Mouse (Mus musculus): ENCODE data around the gene Ankrd13a. TPM values are rescaled to one million over a fixed set of nuclear protein-coding genes. Genes with fewer than 3 reads are reported as not detected.
"Not testable (repeated sequence)": the region's sequence is repeated elsewhere in the genome, so short reads cannot be mapped to it uniquely, and the experiment has no call there.

Gene Ankrd13a
- total RNA-seq, 2 experiments from 2014 or later, result 113 to 124 TPM

DNA sequence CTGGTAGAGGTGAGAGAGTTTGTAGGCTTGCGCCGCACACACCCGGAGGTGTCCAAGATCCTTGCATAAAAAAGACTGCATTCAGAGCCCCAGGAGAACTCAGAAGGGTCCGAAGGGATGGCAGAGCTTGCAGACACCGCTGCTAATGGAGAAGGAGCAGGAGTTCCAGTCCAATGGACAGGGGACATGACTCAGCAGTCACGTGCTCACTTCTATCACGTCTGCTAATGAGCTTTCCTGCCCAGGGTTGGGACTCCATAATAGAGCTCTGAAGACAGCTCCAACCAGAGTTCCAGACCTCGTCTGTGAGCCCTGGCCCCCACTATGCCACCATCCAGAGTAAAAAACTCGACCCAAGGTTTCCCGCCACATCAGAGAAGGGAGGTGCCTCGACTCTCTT, 43.6 kb downstream of the Ankrd13a start:
- ATAC-seq (replicated peaks; ENCODE audit: low FRiP score, poor library complexity, severe bottlenecking), result peak; percentile 58; the same call in 1 of the 2 replicates

DNA sequence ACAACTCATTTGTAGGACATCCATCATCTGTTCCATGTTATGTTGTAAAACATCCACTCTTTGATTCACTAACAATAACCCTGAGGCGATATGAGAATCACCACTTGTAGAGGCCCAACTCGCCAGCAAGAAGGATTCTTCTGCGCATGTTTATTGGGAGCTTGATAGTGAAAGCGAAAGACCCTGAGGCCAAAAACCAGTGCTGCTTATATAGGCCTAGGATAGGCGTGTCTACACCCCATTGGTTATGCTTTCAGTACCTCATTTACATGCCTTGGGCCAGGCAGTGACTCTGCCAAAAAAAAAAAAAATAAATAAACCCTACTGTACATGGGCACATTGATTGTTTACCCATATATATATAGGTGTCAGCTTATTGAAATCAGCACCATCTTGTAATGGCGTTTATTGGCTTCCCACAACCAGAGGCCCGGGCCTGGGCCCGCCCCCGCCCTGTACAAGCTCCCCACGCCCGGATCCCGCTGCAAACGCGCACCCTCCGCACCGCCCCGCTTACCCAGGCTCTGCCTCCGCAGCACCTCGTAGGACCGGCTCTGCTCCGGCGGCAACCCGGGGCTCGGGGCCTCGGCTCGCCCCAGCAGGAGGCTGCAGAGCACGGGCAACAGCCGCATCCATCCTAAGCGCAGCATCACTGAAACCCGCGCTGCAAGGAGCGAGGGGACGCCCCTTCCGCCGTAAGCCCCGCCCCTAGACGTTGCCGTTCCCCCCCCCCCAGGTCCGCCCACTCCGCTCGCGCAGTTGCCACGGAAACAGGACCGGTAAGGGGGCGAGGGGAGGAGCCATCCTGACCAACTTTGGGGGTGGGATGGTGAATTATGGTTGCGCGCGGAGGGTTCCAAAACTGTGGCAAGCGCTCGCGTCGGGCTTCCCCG, 48.6 kb downstream of the Ankrd13a start, which contains the start of gene 1500011B03Rik:
Gene 1500011B03Rik (minus strand): TSS at position 673 of the 893 bp plus-strand sequence.
- ATAC-seq (replicated peaks; ENCODE audit: low FRiP score, poor library complexity, severe bottlenecking), result peak; percentile 48

DNA sequence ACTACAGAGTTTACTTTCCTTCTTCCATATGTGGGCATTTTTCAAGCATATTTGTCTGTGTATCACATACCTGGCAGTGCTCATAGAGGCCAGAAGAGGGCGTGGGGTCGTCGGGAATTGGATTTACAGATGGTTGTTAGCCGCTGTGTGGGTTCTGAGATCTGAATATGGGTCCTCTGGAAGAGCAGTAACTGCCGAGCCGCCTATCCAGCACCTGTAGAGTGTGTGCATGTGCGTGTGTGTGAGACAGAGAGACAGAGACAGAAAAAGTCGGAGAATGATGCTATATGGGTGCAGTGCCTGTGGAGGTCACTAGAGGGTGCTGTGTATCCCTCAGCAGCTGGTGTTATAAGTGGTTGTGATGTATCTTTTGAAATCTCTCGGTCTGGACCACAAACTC, 49.7 kb downstream of the Ankrd13a start:
- ATAC-seq (replicated peaks; ENCODE audit: low FRiP score, poor library complexity, severe bottlenecking), result peak; percentile 77

DNA sequence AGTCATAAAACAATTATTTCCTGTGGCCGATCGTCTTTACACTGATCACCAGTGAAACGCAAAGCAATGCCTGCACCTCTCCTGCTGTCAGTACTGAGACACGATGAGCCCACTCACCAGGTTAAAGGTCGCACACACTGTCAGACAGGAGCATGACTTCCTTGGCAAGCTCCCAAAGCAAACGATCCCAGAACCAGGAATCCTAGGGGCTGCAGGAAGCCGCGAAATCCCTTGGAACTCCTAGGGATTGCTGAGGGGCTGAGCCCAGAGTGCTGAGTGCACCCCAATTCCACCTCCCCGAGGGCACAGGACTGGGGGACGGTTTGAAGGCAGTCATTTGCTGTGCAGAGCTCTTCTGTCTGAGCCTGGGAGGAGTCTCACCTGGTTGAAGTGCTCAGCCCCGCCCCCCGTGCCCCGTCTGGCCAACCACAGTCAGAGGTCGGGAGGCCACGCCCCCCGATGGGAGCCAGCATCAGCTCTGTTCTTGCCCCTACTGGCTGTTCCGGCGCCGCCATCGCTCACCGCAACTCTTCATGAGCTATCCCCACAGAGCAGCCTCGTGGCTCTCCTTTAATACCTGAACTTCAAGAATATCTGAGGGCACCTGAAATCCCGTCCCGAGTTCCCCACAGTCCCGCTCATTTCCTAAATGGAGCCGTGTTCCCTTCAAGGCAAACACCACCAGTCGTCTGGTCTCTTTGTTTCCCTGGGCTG, 51.7 kb downstream of the Ankrd13a start:
- peak; percentile 95 for ATAC-seq (replicated peaks; ENCODE audit: low FRiP score, poor library complexity, severe bottlenecking)

DNA sequence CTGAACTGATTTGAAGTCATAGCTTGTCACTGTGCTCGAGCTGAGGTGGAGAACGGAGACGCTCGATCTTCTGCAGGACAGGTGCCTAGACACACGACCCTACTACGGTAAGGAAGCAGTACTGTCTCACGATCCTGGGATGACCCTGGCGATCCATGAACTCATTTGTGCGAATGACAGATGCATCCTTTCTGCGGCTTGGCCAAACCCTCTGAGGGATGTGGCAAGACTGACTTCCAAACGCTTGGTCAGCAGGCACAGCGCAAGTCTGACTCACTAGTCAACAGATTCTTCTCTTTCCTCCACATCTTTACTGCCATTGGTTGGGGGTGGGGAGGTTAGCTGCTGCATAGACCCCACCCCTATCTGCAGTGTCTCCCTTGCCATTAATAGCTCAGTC, 53.0 kb downstream of the Ankrd13a start:
- no peak for ATAC-seq (replicated peaks; ENCODE audit: low FRiP score, poor library complexity, severe bottlenecking)

DNA sequence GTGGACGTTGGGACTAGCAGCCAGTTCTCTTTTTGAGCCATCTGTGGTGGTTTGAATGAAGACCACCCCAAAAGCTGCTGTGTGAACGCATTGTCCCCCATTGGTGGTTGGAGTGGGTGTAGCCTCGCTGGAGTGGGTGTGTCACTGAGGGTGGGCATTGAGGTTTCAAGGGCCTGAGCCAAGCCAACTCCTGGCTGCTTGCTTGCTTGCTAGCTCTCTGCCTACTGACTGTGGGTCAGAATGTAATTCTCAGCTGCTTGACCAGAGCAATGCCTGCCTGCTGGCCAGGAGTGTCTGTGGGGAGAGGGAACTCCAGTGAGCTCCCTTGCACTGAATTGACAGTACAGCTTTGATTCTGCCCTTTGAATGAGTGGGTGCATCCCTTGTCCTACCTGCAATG, 55.3 kb downstream of the Ankrd13a start:
- no peak for ATAC-seq (replicated peaks; ENCODE audit: low FRiP score, poor library complexity, severe bottlenecking)

DNA sequence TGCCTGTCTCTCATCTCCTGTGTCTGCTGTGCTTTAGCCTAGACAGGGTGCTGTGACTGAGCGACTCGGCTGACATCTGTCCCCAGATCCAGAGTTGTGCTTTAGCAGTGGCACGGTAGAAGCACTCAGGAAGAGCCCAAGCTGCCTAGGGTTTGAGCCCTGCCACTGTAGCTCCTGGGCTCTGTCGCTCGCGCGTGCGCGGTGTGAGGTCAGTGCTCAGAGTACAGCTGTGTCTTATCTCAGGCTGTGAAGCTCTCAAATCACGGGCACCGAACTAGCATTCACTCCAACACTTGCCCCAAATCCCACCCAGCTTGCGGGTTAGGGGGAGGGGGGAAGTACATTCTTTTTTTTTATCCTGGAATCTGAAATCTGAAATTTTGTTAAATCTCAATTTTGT, 62.4 kb downstream of the Ankrd13a start:
- no peak for ATAC-seq (replicated peaks; ENCODE audit: low FRiP score, poor library complexity, severe bottlenecking)

DNA sequence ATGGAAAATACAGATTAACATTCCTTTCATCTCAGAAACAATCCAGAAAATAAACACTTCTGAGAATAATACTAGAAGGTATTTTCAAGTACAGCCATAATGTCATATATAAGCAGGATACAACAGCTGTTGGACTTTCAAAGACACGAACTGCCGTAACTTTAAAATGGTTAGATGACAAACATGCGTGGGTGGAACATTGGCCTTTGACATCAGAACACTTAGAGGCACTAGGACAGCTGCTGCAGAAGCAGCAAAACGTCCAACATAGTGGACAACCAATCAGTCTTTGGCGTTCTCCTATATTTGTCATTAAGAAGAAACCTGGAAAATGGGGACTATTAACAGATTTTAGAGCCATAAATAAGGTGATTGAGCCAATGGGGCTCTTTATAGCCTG, 66.0 kb downstream of the Ankrd13a start:
- not testable (repeated sequence) for ATAC-seq (replicated peaks; ENCODE audit: low FRiP score, poor library complexity, severe bottlenecking)

DNA sequence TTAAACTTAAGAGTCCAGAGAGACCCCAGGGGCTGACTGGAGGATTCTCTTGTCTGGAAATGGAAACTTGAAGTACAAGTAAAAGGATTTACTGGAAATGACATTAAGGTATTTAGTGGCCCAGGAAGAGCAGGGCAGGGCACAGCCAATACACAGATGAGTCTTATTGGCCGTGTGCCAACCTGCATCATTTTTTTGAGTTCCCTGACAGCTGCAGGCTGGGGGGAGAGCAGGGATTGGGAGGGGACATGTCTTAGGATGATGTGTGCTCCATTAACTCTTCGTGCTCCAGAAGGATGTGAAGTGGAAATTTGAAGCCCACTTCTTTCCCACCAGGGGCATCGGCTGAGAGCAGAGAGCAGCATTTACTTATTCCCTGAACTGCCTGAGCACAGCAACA, 67.7 kb downstream of the Ankrd13a start:
- not testable (repeated sequence) for ATAC-seq (replicated peaks; ENCODE audit: low FRiP score, poor library complexity, severe bottlenecking)

DNA sequence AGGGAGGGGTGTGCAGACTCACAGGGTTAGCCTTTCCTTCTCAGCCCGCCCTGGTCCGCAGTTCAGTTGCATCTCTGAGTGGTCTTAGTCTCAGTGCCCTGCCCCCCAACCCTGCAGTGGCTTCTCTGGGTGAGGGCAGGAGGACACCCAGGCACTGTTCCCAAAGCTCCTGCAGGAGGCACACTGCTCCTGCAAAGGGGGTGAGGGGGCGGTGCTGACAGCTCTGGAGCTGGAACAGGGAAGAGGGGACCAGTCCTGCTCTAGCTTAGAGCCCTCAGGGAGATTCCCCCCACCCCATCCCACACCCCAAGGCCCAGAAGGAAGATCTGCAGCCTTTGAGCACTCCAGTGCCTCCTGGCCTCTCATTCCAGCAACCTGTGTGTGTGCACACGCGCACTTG, 68.2 kb downstream of the Ankrd13a start:
- ATAC-seq (replicated peaks; ENCODE audit: low FRiP score, poor library complexity, severe bottlenecking), result no peak

DNA sequence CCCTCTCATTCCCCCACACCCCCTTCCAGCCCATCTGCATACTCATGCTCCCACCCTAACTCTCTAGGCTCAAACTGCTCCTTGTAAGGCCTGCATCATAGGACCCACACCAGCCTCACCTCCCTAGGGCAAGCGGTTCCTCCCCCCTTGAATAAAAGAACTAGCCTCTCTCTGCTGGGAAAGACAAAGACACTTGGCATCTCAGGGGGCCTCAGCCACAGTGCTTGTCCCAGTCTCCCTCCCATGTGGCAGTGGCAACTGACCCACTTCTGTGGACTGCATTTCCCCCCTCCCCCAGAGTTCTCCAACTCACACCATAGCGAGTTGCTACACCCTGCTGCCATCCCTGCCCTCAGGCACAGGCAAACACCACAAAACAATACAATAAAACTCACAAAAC, 69.9 kb downstream of the Ankrd13a start:
- ATAC-seq (replicated peaks; ENCODE audit: low FRiP score, poor library complexity, severe bottlenecking), result not testable (repeated sequence)

DNA sequence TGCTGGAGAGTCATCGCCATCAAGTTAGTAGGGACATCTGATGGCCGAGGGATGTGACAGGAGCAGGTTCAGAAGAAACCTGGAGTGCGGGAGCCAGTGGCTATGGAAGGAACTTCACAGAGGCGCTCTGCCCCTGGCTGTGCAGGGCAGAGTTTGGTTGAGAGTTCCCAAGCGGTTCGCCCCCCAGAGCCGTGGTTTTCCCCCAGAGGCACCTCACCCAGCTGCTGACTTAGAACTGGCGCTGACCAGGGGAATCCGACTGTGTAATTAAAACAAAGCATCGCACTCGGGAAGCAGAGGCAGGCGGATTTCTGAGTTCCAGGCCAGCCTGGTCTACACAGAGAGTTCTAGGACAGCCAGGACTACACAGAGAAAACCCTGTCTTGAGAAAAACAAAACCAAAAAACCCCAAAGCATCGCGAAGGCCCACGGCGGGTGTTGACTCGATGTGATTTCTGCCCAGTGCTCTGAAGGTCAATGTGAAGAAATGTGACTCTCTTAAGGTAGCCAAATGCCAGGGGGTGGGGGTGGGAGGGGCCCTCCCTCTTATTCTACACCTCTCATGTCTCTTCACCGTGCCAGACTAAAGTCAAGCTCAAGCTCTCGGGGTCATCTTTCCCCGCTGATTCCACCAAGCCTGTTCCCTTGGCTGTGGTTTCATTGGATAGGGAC, 77.2 kb downstream of the Ankrd13a start:
- ATAC-seq (replicated peaks; ENCODE audit: low FRiP score, poor library complexity, severe bottlenecking), result no peak

DNA sequence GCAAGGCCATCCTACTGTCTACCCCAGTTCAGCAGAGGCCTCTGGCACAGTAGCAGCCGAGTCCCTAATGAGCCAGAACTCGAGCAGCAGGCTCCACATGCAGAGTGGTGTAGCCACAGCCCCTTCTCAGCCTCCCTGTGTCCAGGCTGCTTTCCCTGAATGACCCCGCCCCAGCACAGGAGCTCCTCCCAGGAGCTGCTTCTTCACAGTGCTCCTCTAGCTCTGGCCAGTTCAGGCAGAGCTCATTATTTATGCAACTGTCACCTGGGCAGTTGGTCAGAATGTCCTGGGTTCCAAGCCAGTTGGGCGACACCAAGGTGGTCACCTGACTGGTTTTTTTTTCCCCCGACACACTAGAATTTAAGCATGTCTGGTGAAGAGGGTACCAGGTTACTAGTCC, 78.9 kb downstream of the Ankrd13a start, which contains the start of gene 4930519G04Rik:
Gene 4930519G04Rik (plus strand): TSS at position 301 of the 400 bp plus-strand sequence.
- ATAC-seq (replicated peaks; ENCODE audit: low FRiP score, poor library complexity, severe bottlenecking), result not testable (repeated sequence)

Other genes starting within 250 kb of the Ankrd13a start
- gene Fam222a, start 206.7 kb upstream of the Ankrd13a start, total RNA-seq (2015; ENCODE audit: low replicate concordance), result 2.9 TPM in 1 of 2 replicates, not detected in the other
- gene Fam222a, start 206.7 kb upstream of the Ankrd13a start, total RNA-seq (2017; ENCODE audit: low replicate concordance), result 0.39 TPM in 1 of 2 replicates, not detected in the other
- not detected in 2 replicates for gene Trpv4, start 116.3 kb upstream of the Ankrd13a start, total RNA-seq (2015; ENCODE audit: low replicate concordance)
- gene Trpv4, start 116.3 kb upstream of the Ankrd13a start, total RNA-seq (2017; ENCODE audit: low replicate concordance), result 1.5 TPM in 1 of 2 replicates, not detected in the other
- gene Gltp, start 83.7 kb upstream of the Ankrd13a start, total RNA-seq (2015; ENCODE audit: low replicate concordance), result 103 and 104 TPM in 2 replicates
- 42.0 and 54.4 TPM in 2 replicates for gene Gltp, start 83.7 kb upstream of the Ankrd13a start, total RNA-seq (2017; ENCODE audit: low replicate concordance)
- 2.2 and 19.7 TPM in 2 replicates for gene Tchp, start 66.9 kb upstream of the Ankrd13a start, total RNA-seq (2015; ENCODE audit: low replicate concordance)
- gene Tchp, start 66.9 kb upstream of the Ankrd13a start, total RNA-seq (2017; ENCODE audit: low replicate concordance), result 12.5 and 23.8 TPM in 2 replicates
- 57.0 and 59.5 TPM in 2 replicates for gene Git2, start 840 bp downstream of the Ankrd13a start, total RNA-seq (2015; ENCODE audit: low replicate concordance)
- gene Git2, start 840 bp downstream of the Ankrd13a start, total RNA-seq (2017; ENCODE audit: low replicate concordance), result 51.1 and 56.1 TPM in 2 replicates
- 11.7 and 11.9 TPM in 2 replicates for gene 1500011B03Rik, start 48.8 kb downstream of the Ankrd13a start, total RNA-seq (2015; ENCODE audit: low replicate concordance)
- 14.5 TPM in 1 of 2 replicates, not detected in the other for gene 1500011B03Rik, start 48.8 kb downstream of the Ankrd13a start, total RNA-seq (2017; ENCODE audit: low replicate concordance)
- not detected in 2 replicates for gene 4930519G04Rik, start 79.0 kb downstream of the Ankrd13a start, total RNA-seq (2015; ENCODE audit: low replicate concordance)
- not detected in 2 replicates for gene 4930519G04Rik, start 79.0 kb downstream of the Ankrd13a start, total RNA-seq (2017; ENCODE audit: low replicate concordance)
- gene Gm9936, start 84.0 kb downstream of the Ankrd13a start, total RNA-seq (2015; ENCODE audit: low replicate concordance), result not detected in 2 replicates
- not detected in 2 replicates for gene Gm9936, start 84.0 kb downstream of the Ankrd13a start, total RNA-seq (2017; ENCODE audit: low replicate concordance)
- gene Oasl2, start 122.3 kb downstream of the Ankrd13a start, total RNA-seq (2015; ENCODE audit: low replicate concordance), result 8.3 and 14.7 TPM in 2 replicates
- gene Oasl2, start 122.3 kb downstream of the Ankrd13a start, total RNA-seq (2017; ENCODE audit: low replicate concordance), result 3.0 and 4.5 TPM in 2 replicates
- 5.4 and 9.4 TPM in 2 replicates for gene Oasl1, start 148.6 kb downstream of the Ankrd13a start, total RNA-seq (2015; ENCODE audit: low replicate concordance)
- 7.2 and 20.0 TPM in 2 replicates for gene Oasl1, start 148.6 kb downstream of the Ankrd13a start, total RNA-seq (2017; ENCODE audit: low replicate concordance)
- 2.5 and 5.4 TPM in 2 replicates for gene 2210016L21Rik, start 167.5 kb downstream of the Ankrd13a start, total RNA-seq (2015; ENCODE audit: low replicate concordance)
- 1.4 and 4.3 TPM in 2 replicates for gene 2210016L21Rik, start 167.5 kb downstream of the Ankrd13a start, total RNA-seq (2017; ENCODE audit: low replicate concordance)
- not detected in 2 replicates for gene Hnf1a, start 196.4 kb downstream of the Ankrd13a start, total RNA-seq (2015; ENCODE audit: low replicate concordance)
- not detected in 2 replicates for gene Hnf1a, start 196.4 kb downstream of the Ankrd13a start, total RNA-seq (2017; ENCODE audit: low replicate concordance)
- gene Sppl3, start 236.5 kb downstream of the Ankrd13a start, total RNA-seq (2015; ENCODE audit: low replicate concordance), result 69.2 and 99.5 TPM in 2 replicates
- 73.7 and 92.4 TPM in 2 replicates for gene Sppl3, start 236.5 kb downstream of the Ankrd13a start, total RNA-seq (2017; ENCODE audit: low replicate concordance)